Mouse (Mus musculus): ENCODE results near the gene Gm9887. TPM values are rescaled to one million over a fixed set of nuclear protein-coding genes. Genes with fewer than 3 reads are reported as not detected.
"Not testable (repeated sequence)": the region's sequence is repeated elsewhere in the genome, so short reads cannot be mapped to it uniquely, and the experiment has no call there.

Gene Gm9887
- total RNA-seq, 1 experiment from 2014 or later: 1.5 TPM

DNA sequence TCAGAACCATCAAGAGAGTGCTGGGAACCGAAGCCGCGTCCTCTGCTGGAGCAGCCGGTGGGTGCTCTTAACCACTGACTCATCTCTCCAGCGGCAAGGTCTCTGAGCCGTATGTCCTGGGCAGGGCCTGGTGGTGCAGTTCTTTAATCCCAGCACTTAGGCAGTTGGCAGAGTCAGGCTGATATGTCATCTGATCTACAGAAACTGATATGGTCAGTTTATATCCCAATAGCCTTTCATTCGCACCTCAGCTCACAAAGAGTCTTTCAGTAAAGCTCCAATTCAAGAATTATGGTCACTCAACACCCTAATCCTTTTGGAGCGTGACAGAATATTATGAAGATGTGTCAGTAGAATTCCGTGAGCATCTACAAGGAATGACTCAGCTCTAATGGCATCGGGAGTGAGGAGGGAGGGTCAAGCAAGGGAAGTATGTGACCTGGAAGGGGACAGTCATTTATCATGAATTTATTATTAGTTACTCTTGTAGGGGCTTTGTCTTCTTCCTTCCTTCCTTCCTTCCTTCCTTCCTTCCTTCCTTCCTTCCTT is 16.1 kb upstream of the Gm9887 start:
- ATAC-seq (replicated peaks; ENCODE audit: low read depth, poor library complexity, severe bottlenecking): no peak

DNA sequence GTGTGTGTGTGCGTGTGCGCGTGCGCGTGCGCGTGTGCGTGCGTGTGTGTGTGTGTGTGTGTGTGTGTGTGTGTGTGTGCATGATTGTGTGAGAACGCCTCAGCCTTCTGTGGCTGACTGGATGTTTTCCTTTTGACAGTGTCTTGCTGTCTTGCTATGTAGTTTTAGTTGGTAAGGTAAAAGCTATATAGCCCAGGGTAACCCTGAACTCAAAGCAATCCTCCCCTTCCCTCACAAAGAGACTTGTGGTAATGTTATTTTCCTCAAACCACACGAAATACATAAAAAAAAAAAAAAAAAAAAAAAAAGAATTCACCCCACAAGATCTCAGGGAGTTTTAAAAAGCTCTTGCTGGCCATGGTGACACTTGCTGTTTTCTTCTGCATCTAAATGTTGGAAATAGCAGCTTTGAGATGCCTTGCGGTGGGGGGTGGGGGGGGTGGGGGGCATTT is 14.0 kb upstream of the Gm9887 start:
- ATAC-seq (replicated peaks; ENCODE audit: low read depth, poor library complexity, severe bottlenecking): not testable (repeated sequence)

DNA sequence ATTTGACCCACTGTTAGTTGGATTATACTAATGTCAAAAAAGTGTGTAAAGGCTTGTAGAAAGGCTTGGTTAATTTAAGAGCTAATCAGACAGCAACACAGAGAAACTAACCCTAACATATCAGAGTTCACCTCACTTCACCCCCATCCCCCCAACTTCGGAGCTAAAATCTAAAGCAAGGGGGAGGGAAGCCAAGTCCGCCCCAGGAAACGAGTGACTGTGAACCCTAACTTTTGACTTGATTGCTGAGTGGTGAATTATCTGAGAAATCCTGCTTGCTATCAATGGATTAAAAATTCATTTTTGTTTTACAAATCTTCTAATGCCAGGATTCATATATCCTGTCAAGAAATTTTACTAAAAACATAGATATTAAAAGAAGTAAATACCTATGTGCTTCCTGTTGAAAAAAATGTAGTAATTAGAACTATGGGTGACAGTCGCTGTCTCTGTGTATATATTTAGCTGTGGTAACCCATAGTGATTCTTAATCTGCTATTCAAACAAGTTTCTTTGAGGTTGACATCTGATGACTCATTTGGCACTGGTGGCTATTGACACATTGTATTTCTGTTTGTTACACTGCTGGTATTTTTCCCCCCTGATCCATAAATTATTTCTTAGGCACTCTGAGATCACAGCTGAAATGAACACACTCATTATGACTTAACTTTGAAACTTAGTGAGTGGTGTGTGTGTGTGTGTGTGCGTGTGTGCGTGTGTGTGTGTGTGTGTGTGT is 13.5 kb upstream of the Gm9887 start:
- peak; percentile 53; the same call in 1 of the 2 replicates for ATAC-seq (replicated peaks; ENCODE audit: low read depth, poor library complexity, severe bottlenecking)

DNA sequence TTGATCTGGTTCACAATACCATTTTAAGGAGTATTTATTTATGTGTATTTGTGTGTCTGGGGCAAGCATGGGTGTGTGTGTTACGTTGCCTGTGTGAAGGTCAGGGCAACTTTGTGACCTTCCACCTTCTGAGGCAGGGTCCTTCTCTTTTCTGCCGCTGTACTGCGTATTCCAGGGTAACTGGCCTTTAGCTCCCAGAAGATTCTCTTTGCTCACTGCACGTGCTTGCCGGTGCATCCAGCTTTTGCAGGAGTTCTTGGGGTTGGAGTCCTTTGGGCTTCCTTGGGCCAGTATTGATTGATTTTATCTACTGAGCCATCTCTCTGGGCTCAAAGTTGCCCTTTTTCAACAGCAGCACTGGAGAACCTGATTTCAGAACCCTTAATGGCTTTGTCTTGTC is 12.3 kb upstream of the Gm9887 start:
- ATAC-seq (replicated peaks; ENCODE audit: low read depth, poor library complexity, severe bottlenecking): no peak

DNA sequence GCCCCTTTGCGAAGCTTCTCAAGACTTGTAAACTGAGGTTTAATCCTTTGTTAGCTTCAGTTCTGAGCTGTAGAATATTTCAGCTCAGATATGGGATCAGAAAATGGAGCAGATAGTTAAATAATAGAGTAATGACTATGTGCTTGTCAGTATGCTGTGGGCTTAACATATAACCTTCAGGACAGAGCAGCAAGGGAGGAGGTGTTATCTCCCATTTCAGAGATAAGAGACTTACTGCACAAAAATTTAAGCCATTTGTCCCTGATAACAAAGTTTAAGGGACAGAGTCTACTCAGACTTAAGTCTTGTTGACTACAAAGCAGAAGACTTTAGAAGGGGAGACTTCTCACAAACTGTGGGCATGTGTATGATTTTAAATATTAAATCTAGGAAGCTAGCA is 10.6 kb upstream of the Gm9887 start:
- no peak for ATAC-seq (replicated peaks; ENCODE audit: low read depth, poor library complexity, severe bottlenecking)

DNA sequence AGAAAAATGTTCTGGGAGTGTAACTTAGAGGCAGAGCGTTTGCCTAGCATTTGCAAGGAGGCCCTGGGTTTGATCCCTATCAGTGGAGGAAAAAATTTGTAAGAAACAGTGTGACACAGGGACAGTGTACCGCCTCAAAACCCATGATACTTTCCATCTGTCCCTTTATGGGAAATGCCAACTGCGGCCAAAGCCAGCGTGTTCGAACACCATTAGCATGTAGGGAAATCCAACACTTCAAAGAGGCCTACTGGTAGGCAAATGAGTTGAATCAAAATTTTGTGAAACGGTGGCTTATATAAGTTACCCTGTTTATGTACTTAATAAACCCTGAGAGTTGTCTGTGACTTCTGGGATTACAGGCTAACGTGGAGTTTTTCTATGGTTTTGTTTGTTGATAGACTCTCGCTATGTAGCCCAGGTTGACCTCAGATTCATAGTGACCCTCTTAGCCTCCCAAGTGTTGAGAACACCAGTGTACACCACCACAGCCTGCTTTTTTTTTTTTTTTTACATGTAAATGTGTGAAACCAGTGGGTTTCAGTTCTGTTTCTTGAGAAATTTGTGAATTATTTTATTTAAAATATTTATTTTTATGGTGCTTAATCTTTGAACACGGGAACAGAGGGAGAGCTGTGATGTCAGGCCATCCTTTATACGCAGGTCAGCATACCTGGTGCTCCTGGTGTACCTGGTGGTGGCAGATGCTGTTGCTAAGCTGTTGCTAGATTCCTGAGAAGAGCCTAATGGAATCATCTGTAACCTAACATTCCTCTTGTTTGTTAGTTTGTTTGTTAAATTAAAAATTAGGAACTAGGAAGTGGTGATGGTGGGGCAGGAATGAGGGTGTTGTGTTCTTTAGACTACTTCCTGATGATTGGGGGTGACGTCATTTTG is 6.5 kb upstream of the Gm9887 start:
- ATAC-seq (replicated peaks; ENCODE audit: low read depth, poor library complexity, severe bottlenecking): no peak

DNA sequence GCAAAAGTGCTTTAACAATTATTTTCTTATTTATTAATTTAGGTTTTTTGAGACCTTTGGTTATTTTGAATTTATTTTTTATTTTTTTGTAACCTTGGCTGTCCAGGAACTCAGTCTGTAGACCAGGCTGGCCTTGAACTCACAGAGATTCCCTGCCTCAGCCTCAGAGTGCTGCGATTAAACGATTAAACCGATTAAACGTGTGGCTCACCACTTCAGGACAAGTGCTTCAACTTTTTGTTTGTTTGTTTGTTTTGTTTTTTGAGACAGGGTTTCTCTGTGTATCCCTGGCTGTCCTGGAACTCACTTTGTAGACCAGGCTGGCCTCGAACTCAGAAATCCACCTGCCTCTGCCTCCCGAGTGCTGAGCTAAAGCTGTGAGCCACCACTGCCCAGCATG is 5.4 kb upstream of the Gm9887 start:
- ATAC-seq (replicated peaks; ENCODE audit: low read depth, poor library complexity, severe bottlenecking): not testable (repeated sequence)

DNA sequence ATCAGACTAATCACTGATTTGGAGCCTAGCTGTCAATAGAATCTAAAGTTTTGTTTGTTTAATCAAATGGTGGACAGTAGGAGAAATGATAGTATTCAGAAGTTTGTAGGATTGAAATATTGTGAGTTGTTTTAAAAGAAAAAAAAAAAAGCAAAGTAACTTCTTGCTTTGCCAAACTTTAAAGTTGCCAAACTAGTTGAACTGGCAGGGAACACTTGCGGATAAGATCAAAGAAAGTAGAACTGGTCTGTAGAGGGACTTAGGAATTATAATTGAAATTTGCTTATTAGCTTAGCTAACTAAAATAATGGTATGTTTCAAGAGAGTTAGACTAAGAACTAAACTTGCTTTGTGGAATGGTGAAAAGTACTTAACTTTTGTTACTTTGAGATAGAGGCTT is 4.9 kb upstream of the Gm9887 start:
- no peak for ATAC-seq (replicated peaks; ENCODE audit: low read depth, poor library complexity, severe bottlenecking)

DNA sequence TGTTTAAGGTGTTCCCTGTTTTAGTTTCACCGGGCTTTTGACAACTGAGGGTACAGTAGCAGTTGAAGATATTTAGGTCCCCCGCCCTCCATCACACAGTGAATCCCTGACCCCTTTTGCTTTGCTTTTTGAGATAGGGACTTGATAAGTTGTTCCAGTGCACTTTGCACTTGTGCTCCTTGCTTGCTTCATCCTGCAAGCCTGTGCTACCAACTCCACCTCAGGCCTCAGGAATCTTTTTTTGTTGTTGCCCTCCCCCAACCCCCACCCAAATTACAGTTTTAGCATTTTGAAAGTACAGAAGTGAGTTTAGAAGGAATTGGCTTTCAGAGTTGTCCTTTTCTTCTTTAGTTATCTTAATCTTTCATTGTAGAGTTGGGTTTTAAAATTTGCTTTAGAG is 3.9 kb upstream of the Gm9887 start:
- ATAC-seq (replicated peaks; ENCODE audit: low read depth, poor library complexity, severe bottlenecking): no peak

DNA sequence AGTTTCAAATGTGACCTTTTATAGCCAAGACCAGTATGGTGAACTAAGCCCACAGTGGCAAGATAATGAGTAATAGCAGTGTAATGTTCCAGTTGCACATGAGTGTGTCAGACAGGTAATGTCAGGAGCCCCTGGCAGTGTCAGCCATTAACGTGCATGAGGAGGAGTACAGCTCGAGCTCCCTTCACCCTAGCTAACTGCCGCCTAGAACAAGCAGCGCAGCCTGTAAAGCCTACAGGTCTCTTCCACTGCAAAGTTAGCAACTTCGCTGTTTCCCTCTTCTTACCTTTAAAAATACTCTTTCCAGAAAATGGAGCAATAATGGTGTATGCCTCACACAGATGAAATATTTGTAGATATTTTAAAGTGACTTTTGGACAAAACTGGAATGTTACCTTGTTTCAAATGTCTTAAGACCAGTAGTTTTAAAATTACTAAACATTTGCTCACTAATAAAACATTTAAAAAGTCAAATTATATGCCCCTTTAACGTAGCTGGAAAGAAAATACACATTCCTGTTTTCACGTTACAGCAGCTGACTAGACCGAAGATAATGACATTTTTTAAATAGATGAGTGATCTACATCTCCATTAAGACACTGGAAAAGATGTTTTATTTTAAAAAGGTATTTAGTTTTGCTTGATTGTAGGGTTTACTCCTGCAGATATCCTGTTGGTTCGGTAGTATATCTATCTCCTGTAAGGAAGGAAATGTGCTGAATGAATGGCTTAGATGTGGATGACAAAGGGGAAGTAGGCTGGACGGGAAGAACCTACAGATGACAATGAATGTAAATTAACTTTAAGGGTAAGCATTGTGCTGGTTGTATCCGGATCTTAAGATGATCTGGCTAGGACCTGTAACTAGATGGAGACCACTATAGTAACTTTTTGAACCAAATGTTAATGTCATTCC is 1.9 kb upstream of the Gm9887 start:
- no peak; the same call in 1 of the 2 replicates for ATAC-seq (replicated peaks; ENCODE audit: low read depth, poor library complexity, severe bottlenecking)

DNA sequence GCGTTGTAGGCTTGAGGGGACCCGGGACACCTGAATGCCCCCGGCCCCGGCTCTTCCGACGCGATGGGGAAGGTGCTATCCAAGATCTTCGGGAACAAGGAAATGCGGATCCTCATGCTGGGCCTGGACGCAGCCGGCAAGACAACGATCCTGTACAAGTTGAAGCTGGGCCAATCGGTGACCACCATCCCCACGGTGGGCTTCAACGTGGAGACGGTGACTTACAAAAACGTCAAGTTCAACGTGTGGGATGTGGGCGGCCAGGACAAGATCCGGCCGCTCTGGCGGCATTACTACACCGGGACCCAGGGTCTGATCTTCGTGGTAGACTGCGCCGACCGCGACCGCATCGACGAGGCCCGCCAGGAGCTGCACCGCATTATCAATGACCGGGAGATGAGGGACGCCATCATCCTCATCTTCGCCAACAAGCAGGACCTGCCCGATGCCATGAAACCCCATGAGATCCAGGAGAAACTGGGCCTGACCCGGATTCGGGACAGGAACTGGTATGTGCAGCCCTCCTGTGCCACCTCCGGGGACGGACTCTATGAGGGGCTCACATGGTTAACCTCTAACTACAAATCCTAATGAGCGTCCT is 573 bp upstream of the Gm9887 start:
- peak; percentile 17 for ATAC-seq (replicated peaks; ENCODE audit: low read depth, poor library complexity, severe bottlenecking)

DNA sequence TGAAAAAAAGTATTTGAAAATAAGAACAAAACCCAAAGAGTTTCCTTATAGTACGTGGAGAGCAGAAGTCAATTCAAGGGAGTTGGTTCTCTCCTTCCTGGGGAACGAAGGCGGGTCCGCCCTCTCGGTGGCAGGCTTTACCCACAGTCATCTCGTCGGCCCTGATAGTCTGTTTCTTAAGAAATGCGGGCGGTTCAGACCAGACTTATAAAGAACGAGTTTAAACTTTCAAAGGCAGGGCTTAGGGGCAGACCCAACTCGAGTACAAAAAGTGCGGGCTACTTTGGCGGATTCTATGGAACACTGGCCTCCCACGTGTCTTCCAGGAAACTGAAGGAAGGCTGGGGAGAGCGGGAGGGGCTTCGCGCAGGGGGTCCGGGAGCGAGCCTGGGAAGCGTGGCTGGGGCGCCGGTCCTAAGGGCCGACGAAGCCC is 821 bp downstream of the Gm9887 start:
- ATAC-seq (replicated peaks; ENCODE audit: low read depth, poor library complexity, severe bottlenecking): peak; percentile 57

DNA sequence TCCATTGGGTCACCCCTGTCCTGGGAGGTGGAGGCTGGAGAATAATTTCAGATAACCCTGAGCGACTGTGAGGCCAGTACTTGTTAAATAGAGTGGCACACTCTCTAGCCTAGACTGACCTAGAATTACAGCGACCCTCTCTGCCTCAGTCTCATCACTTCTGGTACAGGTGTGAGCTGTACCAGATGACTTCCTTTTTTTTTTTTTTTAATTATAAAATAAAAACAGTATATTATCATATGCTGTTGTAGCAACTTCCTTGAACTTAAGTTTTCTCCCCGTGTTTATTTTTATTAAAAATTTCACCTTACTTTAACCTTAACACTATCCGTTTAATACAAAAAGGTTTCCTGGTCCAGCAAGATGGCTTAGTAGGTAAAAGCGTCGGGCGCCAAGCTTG is 1.3 kb downstream of the Gm9887 start:
- no peak for ATAC-seq (replicated peaks; ENCODE audit: low read depth, poor library complexity, severe bottlenecking)

DNA sequence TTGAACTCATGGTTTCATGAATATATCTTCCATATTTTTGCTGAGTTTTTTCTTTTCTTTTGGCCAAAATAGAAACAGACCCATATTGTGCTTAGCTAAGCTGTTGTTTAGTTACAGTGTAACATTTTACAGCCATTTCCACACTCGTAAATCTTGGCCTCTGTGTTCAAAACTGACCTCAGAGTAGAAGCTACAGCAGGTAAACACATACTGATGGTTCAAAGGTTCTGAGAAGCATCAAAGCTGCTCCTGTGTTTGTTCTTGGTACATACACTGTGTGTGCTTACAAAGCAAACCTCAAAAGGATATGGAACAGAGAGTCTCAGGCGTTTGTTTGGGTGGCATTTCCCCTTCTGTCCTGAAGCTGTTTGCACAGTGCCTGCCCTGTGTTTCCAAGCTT is 4.7 kb downstream of the Gm9887 start:
- no peak for ATAC-seq (replicated peaks; ENCODE audit: low read depth, poor library complexity, severe bottlenecking)

DNA sequence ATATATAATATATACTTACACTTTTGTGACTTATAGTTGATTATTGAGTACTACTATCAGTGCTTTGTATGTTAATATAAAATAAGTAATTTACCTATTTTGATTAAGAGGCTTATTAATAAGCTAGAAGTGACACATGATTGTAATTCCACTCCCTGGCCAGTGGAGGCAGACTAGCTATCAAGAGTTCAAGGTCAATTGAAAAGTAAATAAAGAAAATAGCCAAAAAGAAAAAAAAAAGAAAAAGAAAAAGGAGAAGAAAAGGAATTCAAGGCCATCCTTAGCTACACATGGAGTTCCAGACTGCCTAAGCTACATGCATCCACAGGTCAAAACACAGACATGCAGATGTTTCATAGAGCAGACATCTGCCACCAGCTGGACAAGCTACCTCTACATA is 5.8 kb downstream of the Gm9887 start:
- no peak for ATAC-seq (replicated peaks; ENCODE audit: low read depth, poor library complexity, severe bottlenecking)

DNA sequence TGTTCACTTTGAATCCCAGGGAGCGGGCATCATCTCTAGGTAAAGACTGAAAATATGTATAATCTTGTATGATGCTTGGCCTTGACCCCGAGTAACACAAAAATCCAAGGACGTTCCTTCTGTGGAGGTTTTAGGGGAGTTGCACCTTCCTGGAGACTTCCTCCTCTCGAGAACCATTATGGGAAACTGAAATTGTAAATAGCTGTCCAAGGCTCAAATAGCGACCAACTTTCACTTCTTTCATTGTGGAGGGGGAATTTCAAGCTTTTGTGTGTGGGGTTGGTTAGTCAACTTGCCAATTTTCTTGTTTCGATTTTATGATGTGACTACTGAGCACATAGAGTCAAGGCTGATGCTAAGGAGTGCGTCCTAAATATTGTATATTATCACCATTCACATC is 6.5 kb downstream of the Gm9887 start:
- ATAC-seq (replicated peaks; ENCODE audit: low read depth, poor library complexity, severe bottlenecking): no peak

DNA sequence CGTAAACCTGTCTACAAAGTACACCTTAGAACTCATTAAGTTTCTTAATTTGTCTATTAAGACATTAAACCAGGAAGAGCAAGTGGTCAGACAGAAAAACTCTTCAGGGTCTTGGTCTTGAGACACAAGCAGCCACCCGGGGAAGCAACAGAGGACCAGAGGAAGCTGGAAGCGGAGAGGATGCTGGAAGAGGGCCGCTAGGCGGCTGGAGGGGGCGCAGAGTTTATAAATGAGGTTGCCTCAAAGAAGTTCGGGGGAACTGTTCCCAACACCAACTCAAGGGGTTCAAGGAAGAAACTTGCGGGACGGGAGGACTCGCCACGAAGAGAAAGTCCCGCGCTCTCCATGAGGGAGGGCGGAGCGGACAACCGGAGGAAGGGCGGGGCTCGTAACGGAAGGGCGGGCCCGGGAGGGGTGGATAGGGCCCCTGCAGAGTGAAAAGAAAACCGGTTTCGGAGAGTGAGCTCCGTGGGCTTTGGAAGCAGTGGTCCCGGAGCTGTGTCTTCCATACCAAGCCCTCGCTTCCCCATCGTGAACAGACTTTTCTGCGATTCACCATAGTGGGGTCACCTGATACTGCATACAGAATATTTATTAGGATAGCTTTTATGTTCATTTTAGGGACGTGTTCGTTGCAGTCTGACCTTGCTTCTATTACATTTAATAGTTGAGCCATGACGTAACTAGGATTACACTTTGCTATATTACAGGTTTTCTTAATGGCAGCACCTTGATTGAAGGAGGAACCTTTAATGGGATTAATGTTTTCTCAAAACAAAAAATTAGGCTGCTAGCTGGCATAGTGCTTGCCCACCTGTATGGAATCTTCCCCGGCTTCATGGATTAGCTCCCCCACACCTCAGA is 8.1 kb downstream of the Gm9887 start:
- peak; percentile 57 for ATAC-seq (replicated peaks; ENCODE audit: low read depth, poor library complexity, severe bottlenecking)

DNA sequence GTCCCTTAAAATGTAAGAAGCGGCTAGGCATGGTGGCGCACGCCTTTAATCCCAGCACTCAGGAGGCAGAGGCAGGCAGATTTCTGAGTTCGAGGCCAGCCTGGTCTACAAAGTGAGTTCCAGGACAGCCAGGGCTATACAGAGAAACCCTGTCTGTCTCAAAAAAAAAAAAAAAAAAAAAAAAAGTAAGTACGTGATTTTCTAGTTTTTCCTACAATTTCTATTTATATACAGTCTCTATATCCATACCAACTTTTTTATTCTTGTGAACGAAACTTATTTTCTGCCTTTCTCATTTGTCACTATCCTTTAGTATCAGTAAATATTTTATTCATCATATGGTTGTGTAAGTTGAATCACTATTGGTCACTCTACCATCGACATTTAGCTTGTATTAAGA is 9.1 kb downstream of the Gm9887 start:
- ATAC-seq (replicated peaks; ENCODE audit: low read depth, poor library complexity, severe bottlenecking): not testable (repeated sequence)

DNA sequence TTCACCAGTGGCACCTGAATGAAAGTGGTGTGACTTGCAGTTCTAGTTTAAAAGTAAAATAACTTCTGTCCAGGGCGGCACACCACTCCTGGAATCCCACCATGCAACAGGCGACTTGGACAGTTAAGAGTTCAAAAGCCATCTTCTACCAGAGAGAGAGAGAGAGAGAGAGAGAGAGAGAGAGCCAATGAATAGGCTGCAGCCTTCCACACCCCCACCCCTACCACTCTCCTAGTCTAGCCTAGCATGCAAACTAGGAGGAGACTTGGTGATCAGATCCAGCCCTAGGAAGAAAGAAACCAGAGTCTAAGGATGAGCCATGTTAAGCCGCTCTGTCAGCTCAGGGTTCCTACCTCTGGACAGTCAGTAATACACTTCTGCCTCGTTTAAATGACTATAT is 9.9 kb downstream of the Gm9887 start:
- no peak for ATAC-seq (replicated peaks; ENCODE audit: low read depth, poor library complexity, severe bottlenecking)

Data from common myeloid progenitor, adult 5-6 weeks (primary cell).